Mouse (Mus musculus) E14TG2a.4 (cell line): ENCODE data around the gene Stxbp2.

Source experiments
- H3K27me3 ChIP-seq: 2 replicates; pipeline ENCODE4 v1.6.1; 2014; ENCODE audit warnings: low read length, control low read depth; ENCODE audit not compliant: insufficient read depth
- H3K36me3 ChIP-seq: 2 replicates; pipeline ENCODE4 v1.6.1; 2014; ENCODE audit warnings: low read length, control low read depth; ENCODE audit not compliant: insufficient read depth
- H3K4me1 ChIP-seq: replicated peaks from 2 replicates; pipeline ENCODE4 v1.6.1; 2014; ENCODE audit warnings: low read depth, low read length, control low read depth
- H3K4me3 ChIP-seq: replicated peaks from 2 replicates; pipeline ENCODE4 v1.5.1; 2014; ENCODE audit warnings: mild to moderate bottlenecking, low read length
- H3K9me3 ChIP-seq: 2 replicates; pipeline ENCODE4 v1.6.1; 2014; ENCODE audit warnings: low read length, control low read depth
- CTCF ChIP-seq: conservative IDR thresholded peaks from 2 replicates; pipeline ENCODE4 v1.5.1; 2014; ENCODE audit warnings: low read length
- NANOG ChIP-seq: IDR thresholded peaks from 2 replicates; pipeline ENCODE4 v1.6.1; 2014; ENCODE audit warnings: borderline replicate concordance, low read length, mixed read lengths
- POU5F1 ChIP-seq: IDR thresholded peaks from 2 replicates; pipeline ENCODE4 v1.6.1; 2014; ENCODE audit warnings: low read length, borderline replicate concordance

The Stxbp2 gene

GRCm38 (mm10) chr8:3682435-3682834 lies 51.7 kb downstream of the Stxbp2 start:
- peaks cover 27% of the 10 kb centered on the region for H3K4me1 ChIP-seq
- H3K4me3 ChIP-seq, result no peak overlapping the region
- H3K27me3 ChIP-seq, result peaks cover 5% of the 10 kb centered on the region; the same call in 1 of the 2 replicates
- TF ChIP-seq CTCF, result no peak
- no peak for TF ChIP-seq NANOG
- no peak for TF ChIP-seq POU5F1
- H3K9me3 ChIP-seq, result no peaks in the 10 kb centered on the region
- peaks cover 33% of the 10 kb centered on the region for H3K36me3 ChIP-seq

GRCm38 (mm10) chr8:3683408-3684176 lies 52.8 kb downstream of the Stxbp2 start:
- Histone ChIP-seq H3K4me1 (peaks cover 16% of the 10 kb centered on the region), H3K27me3 (peaks cover 9% of the 10 kb centered on the region), H3K9me3 (no peaks in the 10 kb centered on the region), H3K4me3 (no peak overlapping the region), H3K36me3 (peaks cover 33% of the 10 kb centered on the region)
- TF ChIP-seq POU5F1 (no peak), NANOG (no peak), CTCF (no peak)

GRCm38 (mm10) chr8:3684530-3684929 lies 53.8 kb downstream of the Stxbp2 start:
- TF ChIP-seq CTCF (no peak), POU5F1 (no peak), NANOG (no peak)

GRCm38 (mm10) chr8:3685422-3685821 lies 54.7 kb downstream of the Stxbp2 start:
- Histone ChIP-seq H3K27me3 (peaks cover 16% of the 10 kb centered on the region), H3K4me1 (no peaks in the 10 kb centered on the region; the same call in 1 of the 2 replicates), H3K36me3 (peaks cover 17% of the 10 kb centered on the region), H3K9me3 (peaks cover 9% of the 10 kb centered on the region; the same call in 1 of the 2 replicates), H3K4me3 (no peak overlapping the region)
- TF ChIP-seq CTCF (no peak), NANOG (no peak), POU5F1 (no peak)

More at GRCm38 (mm10) chr8:3684530-3684929, 53.8 kb downstream of the Stxbp2 start:
- H3K4me1 ChIP-seq, result peaks cover 7% of the 10 kb centered on the region
- H3K36me3 ChIP-seq, result peaks cover 26% of the 10 kb centered on the region
- no peak overlapping the region for H3K4me3 ChIP-seq
- peaks cover 6% of the 10 kb centered on the region; the same call in 1 of the 2 replicates for H3K9me3 ChIP-seq
- peaks cover 10% of the 10 kb centered on the region for H3K27me3 ChIP-seq

- 0 out of 2 replicates have a peak, but pooled peaks cover under 1% of the 10 kb centered on the region for H3K36me3 ChIP-seq
- peaks cover 16% of the 10 kb centered on the region for H3K27me3 ChIP-seq
- peaks cover 23% of the 10 kb centered on the region for H3K9me3 ChIP-seq
- no peaks in the 10 kb centered on the region; the same call in 1 of the 2 replicates for H3K4me1 ChIP-seq
- TF ChIP-seq POU5F1 (peak; percentile 2; the same call in 1 of the 2 replicates), NANOG (no peak)
- no peak overlapping the region for H3K4me3 ChIP-seq
These were observed 56.8 kb downstream of the Stxbp2 start for GRCm38 (mm10) chr8:3687537-3687936.

- Histone ChIP-seq H3K27me3 (peaks cover 16% of the 10 kb centered on the region), H3K9me3 (peaks cover 53% of the 10 kb centered on the region), H3K4me1 (no peaks in the 10 kb centered on the region), H3K36me3 (no peaks in the 10 kb centered on the region), H3K4me3 (no peak overlapping the region)
- TF ChIP-seq POU5F1 (no peak), CTCF (no peak), NANOG (no peak)
These were observed 60.0 kb downstream of the Stxbp2 start for GRCm38 (mm10) chr8:3690774-3691173.
